Mouse (Mus musculus) liver, postnatal 0 days (tissue): ENCODE data around the gene Fxyd7. TPM values are rescaled to one million over a fixed set of nuclear protein-coding genes. Genes with fewer than 3 reads are reported as not detected.

ENCODE experiments used
- ATAC-seq: fragments of 200-750 bp; cut with Nextera tagmentation; 2 replicates; pipeline ENCODE4 v1.8.0; 2017; ENCODE audit warnings: mild to moderate bottlenecking, moderate library complexity
- DNase-seq: peaks from one replicate; pipeline ENCODE4 v3.0.0-alpha.2; 2016
- H3K27ac ChIP-seq: fragments of 300-500 bp; sonication (generic); 2 replicates; pipeline ENCODE4 v1.5.1; 2014; ENCODE audit warnings: antibody characterized with exemption, moderate library complexity, mild to moderate bottlenecking, low read depth
- H3K27me3 ChIP-seq: fragments of 300-500 bp; sonication (generic); 2 replicates; pipeline ENCODE4 v1.6.1; 2014; ENCODE audit warnings: low read length, control low read depth, mixed read lengths; ENCODE audit not compliant: insufficient read depth
- H3K36me3 ChIP-seq: fragments of 300-500 bp; sonication (generic); replicated peaks from 2 replicates; pipeline ENCODE4 v1.6.1; 2014; ENCODE audit warnings: mild to moderate bottlenecking, control low read depth, low read length, moderate library complexity, mixed read lengths; ENCODE audit not compliant: insufficient read depth
- H3K4me1 ChIP-seq: fragments of 300-500 bp; sonication (generic); 2 replicates; pipeline ENCODE4 v1.6.1; 2014; ENCODE audit warnings: antibody characterized with exemption, mild to moderate bottlenecking, control low read depth; ENCODE audit not compliant: insufficient read depth
- H3K4me2 ChIP-seq: fragments of 300-500 bp; sonication (generic); 2 replicates; pipeline ENCODE4 v1.6.1; 2014; ENCODE audit warnings: low read depth, mild to moderate bottlenecking, low read length, moderate library complexity, mixed read lengths
- H3K4me3 ChIP-seq: fragments of 300-500 bp; sonication (generic); 2 replicates; pipeline ENCODE4 v1.5.1; 2014; ENCODE audit warnings: low read depth, low read length
- H3K9ac ChIP-seq: fragments of 300-500 bp; sonication (generic); replicated peaks from 2 replicates; pipeline ENCODE4 v1.6.1; 2014; ENCODE audit warnings: mild to moderate bottlenecking, moderate library complexity
- H3K9me3 ChIP-seq: fragments of 300-500 bp; sonication (generic); 2 replicates; pipeline ENCODE4 v1.6.1; 2016; ENCODE audit warnings: mild to moderate bottlenecking, control low read depth, low read length, mixed read lengths
- CTCF ChIP-seq: sonication (generic); IDR thresholded peaks from 2 replicates; pipeline ENCODE4 v1.5.1; 2016; ENCODE audit warnings: antibody characterized with exemption, low read depth
- EP300 ChIP-seq: IDR thresholded peaks from 2 replicates; pipeline ENCODE4 v1.6.1; 2016; ENCODE audit warnings: antibody characterized with exemption, low read depth, mild to moderate bottlenecking
- WGBS: fragments of 180-500 bp; shearing (Covaris S2); extraction: QIAGEN DNeasy Blood & Tissue Kit; methylation state at CpG from one replicate; pipeline ENCODE4 v1.1.7; 2014; ENCODE audit not compliant: insufficient replicate concordance; 5-methylcytosine and 5-hydroxymethylcytosine counted together
- polyA plus RNA-seq: library from polyadenylated mRNA; unstranded; fragments of >200 nt; fragmentation: Nextera tagmentation; extraction: Ambion mirVana; gene quantifications from 2 replicates; pipeline ENCODE4 v1.2.1, GENCODE M21; 2015

Fxyd7 gene
- polyA plus RNA-seq, 1 experiment from 2014 or later, result 0.16 TPM

DNA sequence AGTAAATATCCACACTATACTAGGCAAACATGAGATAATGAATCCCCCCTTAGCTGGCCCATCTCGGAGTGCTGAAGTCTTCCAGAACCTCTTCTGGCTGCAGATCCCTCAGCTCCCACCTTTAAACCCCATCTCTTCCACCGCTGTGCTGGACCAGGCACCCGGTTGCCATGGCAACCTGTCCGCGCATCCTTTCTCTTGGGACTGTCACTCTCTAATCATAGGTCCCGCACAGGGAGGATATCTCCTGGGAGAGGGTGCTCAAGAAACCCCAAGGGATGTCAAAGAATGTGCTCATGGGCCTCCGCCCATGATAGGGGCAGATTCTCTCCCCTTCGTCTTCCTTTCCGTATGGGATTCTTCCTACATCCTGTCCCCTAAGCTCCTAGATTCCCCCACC lies 346 bp downstream of the Fxyd7 start:
- Histone ChIP-seq H3K9me3 (no peaks in the 10 kb centered on the region), H3K4me2 (0 out of 2 replicates have a peak overlapping the region, but pooled peaks have one; percentile 9), H3K4me1 (peaks cover 9% of the 10 kb centered on the region), H3K27me3 (peaks cover 43% of the 10 kb centered on the region), H3K9ac (no peak overlapping the region), H3K4me3 (no peak overlapping the region), H3K27ac (no peak overlapping the region), H3K36me3 (no peaks in the 10 kb centered on the region)
- ATAC-seq (no peak), DNase-seq (no peak)
- WGBS, result 9% methylated on average over 9 of the region's 9 CpGs
- TF ChIP-seq CTCF, result no peak
- TF ChIP-seq EP300, result no peak

DNA sequence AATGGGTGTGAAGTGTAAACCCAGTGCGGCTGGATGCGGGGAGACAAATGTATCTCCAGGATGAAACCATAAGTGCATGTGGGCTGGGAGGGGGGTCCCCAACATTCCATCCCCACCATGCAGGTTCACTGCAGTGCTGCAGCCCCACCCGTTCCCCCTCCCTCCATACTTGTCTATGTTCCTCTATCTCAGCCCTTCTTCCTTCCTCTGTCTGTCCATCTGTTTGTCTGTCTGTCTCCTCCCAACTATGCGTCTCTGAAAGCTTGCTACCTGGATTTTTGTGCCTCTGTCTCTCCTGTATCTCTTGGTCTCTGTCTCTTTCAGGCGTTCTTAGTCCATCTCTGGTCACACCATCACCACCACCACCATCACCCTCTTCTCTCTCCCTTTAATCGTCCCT lies 780 bp downstream of the Fxyd7 start:
- H3K4me2 ChIP-seq, result no peak overlapping the region
- no peak for ATAC-seq
- H3K36me3 ChIP-seq, result no peaks in the 10 kb centered on the region
- H3K27ac ChIP-seq, result no peak overlapping the region
- no peak for TF ChIP-seq EP300
- TF ChIP-seq CTCF, result no peak
- WGBS, result 14% methylated on average over 6 of the region's 6 CpGs
- H3K9me3 ChIP-seq, result no peaks in the 10 kb centered on the region
- DNase-seq, result no peak
- peaks cover 43% of the 10 kb centered on the region for H3K27me3 ChIP-seq
- no peak overlapping the region for H3K9ac ChIP-seq
- H3K4me3 ChIP-seq, result no peak overlapping the region
- H3K4me1 ChIP-seq, result peaks cover 9% of the 10 kb centered on the region

DNA sequence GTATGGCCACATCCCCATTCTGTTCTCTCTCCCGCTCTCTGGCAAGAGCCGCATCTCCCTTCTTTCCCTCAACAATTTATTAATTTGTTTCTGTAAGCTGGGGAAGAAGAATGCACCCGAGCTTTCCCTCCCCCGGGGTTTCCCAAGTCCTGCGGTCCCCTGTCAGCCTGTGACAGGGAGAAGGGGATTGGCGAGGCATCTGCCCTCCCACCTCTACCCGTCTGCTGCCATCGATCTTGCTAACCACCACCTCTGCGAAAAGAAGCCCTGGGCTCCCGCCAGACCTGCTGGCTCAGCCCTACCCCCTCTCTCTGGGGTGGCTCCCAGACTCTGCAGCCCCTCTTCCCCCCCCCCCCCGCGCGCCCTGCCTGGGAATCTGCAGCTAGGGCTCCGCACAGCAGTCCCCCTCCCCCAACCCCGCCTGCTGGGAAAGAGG lies 1.4 kb downstream of the Fxyd7 start:
- Histone ChIP-seq H3K4me1 (peaks cover 9% of the 10 kb centered on the region), H3K9me3 (no peaks in the 10 kb centered on the region), H3K4me3 (no peak overlapping the region), H3K36me3 (no peaks in the 10 kb centered on the region), H3K27ac (no peak overlapping the region), H3K4me2 (no peak overlapping the region), H3K27me3 (peaks cover 43% of the 10 kb centered on the region), H3K9ac (no peak overlapping the region)
- DNase-seq (no peak), ATAC-seq (no peak)
- WGBS, result 9% methylated on average over 10 of the region's 15 CpGs
- no peak for TF ChIP-seq CTCF
- TF ChIP-seq EP300, result no peak

DNA sequence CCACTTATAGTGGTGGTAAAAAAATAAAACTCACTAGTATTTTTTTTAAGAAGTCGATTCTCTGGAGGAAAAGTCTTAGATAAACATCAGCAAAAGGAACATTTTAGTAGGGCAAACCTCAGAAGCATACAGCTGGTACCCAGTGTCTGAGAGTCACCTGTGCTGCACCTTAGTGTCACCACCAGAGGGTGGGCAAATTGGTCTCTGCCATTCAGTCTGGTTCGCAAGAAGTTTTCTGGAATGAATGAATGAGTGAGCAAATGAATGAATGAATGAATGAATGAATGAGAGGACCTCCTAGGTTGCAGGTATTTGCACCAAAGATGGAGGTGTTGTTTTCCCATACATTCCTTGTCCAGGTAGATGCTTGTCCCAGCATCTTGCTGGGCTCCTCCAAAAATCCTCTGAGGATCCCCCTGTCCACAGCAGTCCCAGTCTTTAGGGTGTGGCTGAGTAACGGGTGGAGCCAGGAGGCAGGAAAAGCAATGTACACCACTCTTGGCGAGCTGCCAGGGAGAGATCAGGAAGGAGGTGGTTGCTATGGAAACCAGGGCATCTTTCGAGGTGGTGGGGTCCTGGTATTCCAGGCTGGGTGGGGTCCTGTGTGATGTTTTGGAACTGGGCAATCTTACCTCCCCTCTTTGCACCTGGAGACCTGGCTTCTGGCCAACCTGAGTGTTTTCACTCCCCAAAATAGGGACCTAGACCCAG lies 2.0 kb downstream of the Fxyd7 start:
- no peak overlapping the region for H3K4me3 ChIP-seq
- no peak for DNase-seq
- peaks cover 43% of the 10 kb centered on the region for H3K27me3 ChIP-seq
- no peaks in the 10 kb centered on the region for H3K36me3 ChIP-seq
- no peaks in the 10 kb centered on the region for H3K9me3 ChIP-seq
- H3K4me1 ChIP-seq, result peaks cover 9% of the 10 kb centered on the region
- H3K4me2 ChIP-seq, result no peak overlapping the region
- no peak overlapping the region for H3K27ac ChIP-seq
- no peak for ATAC-seq
- TF ChIP-seq CTCF (no peak), EP300 (no peak)
- WGBS, result 24% methylated on average over 5 of the region's 5 CpGs
- H3K9ac ChIP-seq, result no peak overlapping the region

DNA sequence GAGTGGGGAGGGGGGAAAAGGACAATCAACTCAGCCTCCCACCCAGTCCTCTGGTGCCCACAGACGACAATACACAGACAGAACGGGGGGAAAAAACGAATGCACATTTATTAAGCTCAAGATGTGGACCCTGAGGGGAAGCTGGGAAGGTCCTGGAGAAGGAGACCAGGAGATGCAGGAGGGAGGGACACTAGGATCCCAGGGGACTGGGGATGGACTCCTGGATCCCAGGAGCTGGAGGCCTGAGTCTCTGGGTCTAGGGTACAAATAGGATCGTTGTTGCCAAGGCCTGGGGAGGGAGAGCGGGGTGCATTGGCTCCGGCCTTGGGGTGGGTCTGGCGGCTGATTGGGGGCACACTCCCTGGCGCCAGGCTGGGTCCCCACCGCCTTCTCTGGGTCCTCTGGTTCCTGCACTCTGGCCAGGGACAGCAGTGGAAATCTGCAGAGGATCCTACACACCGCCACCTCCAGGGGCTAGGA lies 8.8 kb downstream of the Fxyd7 start, which contains the start of gene Fxyd5:
Gene Fxyd5 (minus strand): TSS at position 51 of the 480 bp plus-strand sequence.
- ATAC-seq, result no peak
- Histone ChIP-seq H3K4me1 (no peaks in the 10 kb centered on the region), H3K4me2 (peak within 1 kb of the TSS; percentile 65), H3K9me3 (no peaks in the 10 kb centered on the region), H3K9ac (peak within 1 kb of the TSS; percentile 53), H3K4me3 (peak within 1 kb of the TSS; percentile 31), H3K27me3 (0 out of 2 replicates have a peak, but pooled peaks cover 4% of the 10 kb centered on the region), H3K36me3 (no peaks in the 10 kb centered on the region), H3K27ac (peak within 1 kb of the TSS; percentile 44; the same call in 1 of the 2 replicates)
- TF ChIP-seq CTCF (no peak), EP300 (no peak)
- 47% methylated on average over 10 of the region's 10 CpGs for WGBS
- DNase-seq, result no peak

DNA sequence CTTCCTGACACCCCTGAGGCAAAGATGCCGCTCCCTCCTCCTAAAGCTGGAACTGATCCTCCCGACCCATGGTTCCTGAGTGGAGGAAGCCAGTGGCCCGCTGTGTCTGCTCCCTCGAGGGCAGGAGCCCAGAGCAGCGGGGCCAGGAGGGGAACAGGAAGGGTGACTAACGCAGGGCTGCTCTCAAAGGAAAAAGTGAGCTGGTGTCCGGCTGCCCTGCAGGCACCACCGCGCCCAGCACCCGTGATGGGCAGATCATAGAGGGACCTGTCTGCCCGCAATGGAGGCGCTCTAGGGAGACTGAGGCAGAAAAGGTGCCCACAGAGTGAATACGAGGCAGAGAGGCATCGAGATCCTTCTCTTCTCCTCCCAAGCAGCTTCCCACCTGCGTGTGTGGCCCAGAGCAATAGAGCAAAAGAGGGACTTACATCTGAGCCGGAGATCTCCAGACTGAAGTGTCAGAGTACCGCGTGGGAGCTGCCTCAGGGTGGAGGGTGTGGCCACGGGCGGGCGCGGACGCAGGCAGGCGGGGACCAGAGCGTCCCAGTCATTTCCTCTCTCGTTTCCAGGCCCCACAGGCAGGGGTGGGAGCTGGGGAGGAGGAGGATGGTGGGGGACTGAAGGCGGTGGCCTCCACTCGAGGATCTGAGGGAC lies 9.5 kb downstream of the Fxyd7 start:
- H3K4me1 ChIP-seq, result no peaks in the 10 kb centered on the region
- 3% methylated on average over 28 of the region's 28 CpGs for WGBS
- no peaks in the 10 kb centered on the region for H3K36me3 ChIP-seq
- no peaks in the 10 kb centered on the region for H3K9me3 ChIP-seq
- peak overlapping the region; percentile 53 for H3K9ac ChIP-seq
- peak overlapping the region; percentile 44; the same call in 1 of the 2 replicates for H3K27ac ChIP-seq
- no peak for TF ChIP-seq EP300
- no peak for TF ChIP-seq CTCF
- peak overlapping the region; percentile 31 for H3K4me3 ChIP-seq
- ATAC-seq (peak; percentile 67), DNase-seq (peak; percentile 55)
- 0 out of 2 replicates have a peak, but pooled peaks cover 4% of the 10 kb centered on the region for H3K27me3 ChIP-seq
- peak overlapping the region; percentile 65 for H3K4me2 ChIP-seq
